Mouse (Mus musculus) stomach, postnatal 0 days (tissue): ENCODE measurements at regions not wholly inside any gene's neighbourhood (a gene's known extent, or its start where the extent isn't known, plus 50 kb on each side); places are given as distances from the start of the nearest gene placed in this dataset.
"Not testable (repeated sequence)": the region's sequence is repeated elsewhere in the genome, so short reads cannot be mapped to it uniquely, and the experiment has no call there.

ENCODE experiments used
- ATAC-seq: fragments of 200-750 bp; cut with Nextera tagmentation; 2 replicates; pipeline ENCODE4 v1.8.0; 2017; ENCODE audit not compliant: low FRiP score, low TSS enrichment
- DNase-seq: peaks from one replicate; pipeline ENCODE4 v3.0.0-alpha.2; 2016; ENCODE audit warnings: low spot score
- H3K27ac ChIP-seq: fragments of 300-500 bp; sonication (generic); replicated peaks from 2 replicates; pipeline ENCODE4 v1.5.1; 2014; ENCODE audit warnings: mild to moderate bottlenecking, control low read depth
- H3K27me3 ChIP-seq: fragments of 300-500 bp; sonication (generic); 2 replicates; pipeline ENCODE4 v1.6.1; 2014; ENCODE audit warnings: low read length; ENCODE audit not compliant: control insufficient read depth, insufficient read depth
- H3K36me3 ChIP-seq: fragments of 300-500 bp; sonication (generic); 2 replicates; pipeline ENCODE4 v1.6.1; 2014; ENCODE audit warnings: low read length, mixed read lengths; ENCODE audit not compliant: control insufficient read depth, insufficient read depth
- H3K4me1 ChIP-seq: fragments of 300-500 bp; sonication (generic); replicated peaks from 2 replicates; pipeline ENCODE4 v1.6.1; 2014; ENCODE audit warnings: antibody characterized with exemption; ENCODE audit not compliant: control insufficient read depth, insufficient read depth
- H3K4me2 ChIP-seq: fragments of 300-500 bp; sonication (generic); replicated peaks from 2 replicates; pipeline ENCODE4 v1.6.1; 2014; ENCODE audit warnings: low read depth, mild to moderate bottlenecking, control low read depth, moderate library complexity
- H3K4me3 ChIP-seq: fragments of 300-500 bp; sonication (generic); 2 replicates; pipeline ENCODE4 v1.5.1; 2014; ENCODE audit warnings: low read depth, low read length, control low read depth
- H3K9ac ChIP-seq: fragments of 300-500 bp; sonication (generic); 2 replicates; pipeline ENCODE4 v1.6.1; 2014; ENCODE audit warnings: mild to moderate bottlenecking, low read length, control low read depth, mixed read lengths
- H3K9me3 ChIP-seq: fragments of 300-500 bp; sonication (generic); 2 replicates; pipeline ENCODE4 v1.6.1; 2016; ENCODE audit warnings: low read length; ENCODE audit not compliant: control insufficient read depth
- CTCF ChIP-seq: IDR thresholded peaks from 2 replicates; pipeline ENCODE4 v1.5.1; 2016; ENCODE audit warnings: antibody characterized with exemption, low read depth, mild to moderate bottlenecking, moderate library complexity
- EP300 ChIP-seq: optimal IDR thresholded peaks from 2 replicates; pipeline ENCODE3; 2016; ENCODE audit warnings: antibody characterized with exemption
- WGBS: fragments of 180-500 bp; shearing (Covaris S2); extraction: QIAGEN DNeasy Blood & Tissue Kit; methylation state at CpG from one replicate; pipeline ENCODE4 v1.1.7; 2014; 5-methylcytosine and 5-hydroxymethylcytosine counted together

GRCm38 (mm10) chr10:30359051-30359450, 158.7 kb upstream of the Cenpw start:
- H3K9ac ChIP-seq: no peak overlapping the region
- ATAC-seq (no peak), DNase-seq (no peak)
- no peaks in the 10 kb centered on the region for H3K36me3 ChIP-seq
- H3K27me3 ChIP-seq: no peaks in the 10 kb centered on the region
- 100% methylated on average over 1 of the region's 1 CpGs for WGBS
- no peak overlapping the region for H3K4me3 ChIP-seq
- no peak overlapping the region for H3K27ac ChIP-seq
- H3K9me3 ChIP-seq: no peaks in the 10 kb centered on the region
- TF ChIP-seq EP300 (no peak), CTCF (no peak)
- no peak overlapping the region for H3K4me2 ChIP-seq
- no peaks in the 10 kb centered on the region for H3K4me1 ChIP-seq

- Histone ChIP-seq H3K4me3 (no peak overlapping the region), H3K4me1 (no peaks in the 10 kb centered on the region), H3K36me3 (no peaks in the 10 kb centered on the region), H3K27ac (no peak overlapping the region), H3K9ac (no peak overlapping the region), H3K27me3 (no peaks in the 10 kb centered on the region), H3K4me2 (no peak overlapping the region), H3K9me3 (no peaks in the 10 kb centered on the region)
- ATAC-seq (no peak), DNase-seq (no peak)
- TF ChIP-seq CTCF: no peak
- TF ChIP-seq EP300: no peak
- 71% methylated on average over 3 of the region's 3 CpGs for WGBS
Measured at GRCm38 (mm10) chr10:30342965-30343478, 142.7 kb upstream of the Cenpw start.

- H3K9me3 ChIP-seq: no peaks in the 10 kb centered on the region
- DNase-seq: no peak
- H3K36me3 ChIP-seq: no peaks in the 10 kb centered on the region
- H3K9ac ChIP-seq: no peak overlapping the region
- H3K4me1 ChIP-seq: no peaks in the 10 kb centered on the region
- no peaks in the 10 kb centered on the region for H3K27me3 ChIP-seq
- H3K4me2 ChIP-seq: no peak overlapping the region
- H3K4me3 ChIP-seq: no peak overlapping the region
- no peak overlapping the region for H3K27ac ChIP-seq
- WGBS: 36% methylated on average over 10 of the region's 10 CpGs
- no peak for TF ChIP-seq CTCF
- TF ChIP-seq EP300: no peak
- no peak for ATAC-seq
Measured at GRCm38 (mm10) chr10:30328334-30329014, 128.1 kb upstream of the Cenpw start.

GRCm38 (mm10) chr10:30327849-30328248, 127.5 kb upstream of the Cenpw start:
- Histone ChIP-seq H3K9me3 (no peaks in the 10 kb centered on the region), H3K36me3 (no peaks in the 10 kb centered on the region), H3K27ac (no peak overlapping the region), H3K27me3 (no peaks in the 10 kb centered on the region), H3K9ac (no peak overlapping the region), H3K4me1 (no peaks in the 10 kb centered on the region), H3K4me2 (no peak overlapping the region), H3K4me3 (no peak overlapping the region)
- no peak for TF ChIP-seq EP300
- TF ChIP-seq CTCF: no peak
- ATAC-seq (no peak), DNase-seq (no peak)
- 34% methylated on average over 8 of the region's 8 CpGs for WGBS

GRCm38 (mm10) chr10:30326861-30327260, 126.5 kb upstream of the Cenpw start:
- Histone ChIP-seq H3K4me3 (no peak overlapping the region), H3K9me3 (no peaks in the 10 kb centered on the region), H3K27ac (no peak overlapping the region), H3K36me3 (no peaks in the 10 kb centered on the region), H3K9ac (no peak overlapping the region), H3K4me1 (no peaks in the 10 kb centered on the region), H3K27me3 (no peaks in the 10 kb centered on the region), H3K4me2 (no peak overlapping the region)
- no peak for DNase-seq
- WGBS: 44% methylated on average over 1 of the region's 1 CpGs
- ATAC-seq: no peak
- TF ChIP-seq EP300: no peak
- TF ChIP-seq CTCF: no peak

DNA sequence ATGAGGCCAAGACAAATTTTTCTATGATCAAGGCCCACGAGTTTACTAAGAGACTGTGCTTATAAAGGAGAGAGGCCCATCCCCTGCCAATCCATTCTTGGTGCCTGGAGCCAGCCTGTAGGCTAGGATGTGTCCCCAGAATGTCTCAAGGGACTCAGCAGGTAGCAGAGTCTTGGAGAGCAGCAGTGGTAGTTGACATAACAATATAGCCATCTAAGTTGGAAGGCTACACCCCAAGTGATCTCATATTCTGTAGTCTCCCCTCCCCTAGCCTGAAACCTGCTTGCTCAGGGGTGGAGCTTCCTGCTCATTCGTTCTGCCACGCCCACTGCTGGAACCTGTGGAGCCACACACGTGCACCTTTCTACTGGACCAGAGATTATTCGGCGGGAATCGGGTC, 95.5 kb upstream of the Cenpw start:
- H3K9me3 ChIP-seq, H3K4me1 ChIP-seq, ATAC-seq, H3K36me3 ChIP-seq, H3K4me3 ChIP-seq, H3K9ac ChIP-seq, H3K27me3 ChIP-seq, DNase-seq, H3K27ac ChIP-seq, H3K4me2 ChIP-seq: not testable (repeated sequence)
- 80% methylated on average over 1 of the region's 7 CpGs for WGBS
